In genomic region chr12:88722691-88723070, GRCm38 (mm10) we compare ENCODE assay signal across 8 mouse cellular contexts. TPM values are rescaled to one million over a fixed set of nuclear protein-coding genes. Genes with fewer than 3 reads are reported as not detected.
DNase-seq lines count a peak whose midpoint lies in the region; ATAC-seq and TF ChIP-seq lines count a peak whose summit lies in the region.

TSS of gene Nrxn3 (plus strand) at chr12:88722876.

- intact Hi-C loops in heart, adult 2 months (cut with DNase I) = no loop called here
- intact Hi-C loops in left cerebral cortex, postnatal 36 days (cut with DNase I) = no loop called here

- DNase-seq in heart, adult 2 months = no peak
- peak; percentile 81 for DNase-seq in forebrain, embryonic 11.5 days (ENCODE audit: low spot score)
- DNase-seq in left cerebral cortex, postnatal 36 days (ENCODE audit: low spot score in 2 of 2) = peak; percentile 82 to 84
- peak; percentile 58 for DNase-seq in neural tube, embryonic 10.5 days (ENCODE audit: extremely low spot score, low spot score)
- no peak for DNase-seq in urinary bladder, postnatal 4 days (ENCODE audit: low spot score in 2 of 2)
- DNase-seq in ovary, postnatal 14 days (ENCODE audit: low spot score) = no peak

- TF ChIP-seq EP300 in heart, adult 2 months (IDR thresholded peaks at IDR 0.05; ENCODE audit: insufficient read depth, low read depth, low read length) = no peak

- no peaks in the 10 kb centered on the region for H3K27me3 ChIP-seq in heart, embryonic 12.5 days (replicated peaks)
- H3K27me3 ChIP-seq in heart, adult 2 months (ENCODE audit: control insufficient read depth, insufficient read depth, low read length) = no peaks in the 10 kb centered on the region
- H3K27me3 ChIP-seq in forebrain, embryonic 11.5 days (ENCODE audit: control insufficient read depth, insufficient read depth, low read length) = no peaks in the 10 kb centered on the region
- H3K27me3 ChIP-seq in intestine, embryonic 16.5 days (replicated peaks; ENCODE audit: control insufficient read depth, insufficient read depth, low read length) = no peaks in the 10 kb centered on the region

- no peak within 1 kb of the TSS for H3K9ac ChIP-seq in heart, embryonic 12.5 days
- H3K9ac ChIP-seq in heart, adult 2 months (ENCODE audit: low read depth, low read length) = no peak within 1 kb of the TSS
- H3K9ac ChIP-seq in forebrain, embryonic 11.5 days (ENCODE audit: low read length) = peak within 1 kb of the TSS; percentile 44
- H3K9ac ChIP-seq in intestine, embryonic 16.5 days (ENCODE audit: low read depth, low read length) = no peak within 1 kb of the TSS

- H3K79me2 ChIP-seq in heart, adult 2 months (replicated peaks; ENCODE audit: control insufficient read depth, insufficient read depth, low read length) = no peaks in the 10 kb centered on the region

- TF ChIP-seq POLR2A in heart, adult 2 months (IDR thresholded peaks at IDR 0.05; ENCODE audit: insufficient read depth, low read depth, low read length) = no peak

- WGBS in heart, embryonic 12.5 days = 4% methylated on average over 9 of the region's 9 CpGs
- WGBS in heart, adult 2 months = 0% methylated on average over 9 of the region's 9 CpGs
- WGBS in forebrain, embryonic 11.5 days = 0% methylated on average over 9 of the region's 9 CpGs
- WGBS in intestine, embryonic 16.5 days = under 1% methylated on average over 9 of the region's 9 CpGs

- H3K4me3 ChIP-seq in heart, embryonic 12.5 days = peak within 1 kb of the TSS; percentile 33
- H3K4me3 ChIP-seq in heart, adult 2 months = no peak within 1 kb of the TSS
- H3K4me3 ChIP-seq in forebrain, embryonic 11.5 days (ENCODE audit: low read depth, low read length) = peak within 1 kb of the TSS; percentile 30
- H3K4me3 ChIP-seq in intestine, embryonic 16.5 days (ENCODE audit: low read length) = peak within 1 kb of the TSS; percentile 25

- H3K9me3 ChIP-seq in heart, embryonic 12.5 days (replicated peaks) = no peaks in the 10 kb centered on the region
- no peaks in the 10 kb centered on the region for H3K9me3 ChIP-seq in forebrain, embryonic 11.5 days (ENCODE audit: control insufficient read depth, low read length)
- no peaks in the 10 kb centered on the region for H3K9me3 ChIP-seq in intestine, embryonic 16.5 days (ENCODE audit: control insufficient read depth, low read length)

- TF ChIP-seq CTCF in heart, adult 2 months (IDR thresholded peaks at IDR 0.05) = no peak

- peak; percentile 84 for ATAC-seq in heart, embryonic 12.5 days (ENCODE audit: insufficient number of reproducible peaks, low FRiP score)
- peak; percentile 98 for ATAC-seq in forebrain, embryonic 11.5 days (replicated peaks; ENCODE audit: low FRiP score)
- peak; percentile 87 for ATAC-seq in intestine, embryonic 16.5 days

- peak within 1 kb of the TSS; percentile 60 for H3K4me2 ChIP-seq in heart, embryonic 12.5 days
- peak within 1 kb of the TSS; percentile 52 for H3K4me2 ChIP-seq in forebrain, embryonic 11.5 days (ENCODE audit: low read depth, low read length, severe bottlenecking)
- peak within 1 kb of the TSS; percentile 43 for H3K4me2 ChIP-seq in intestine, embryonic 16.5 days (ENCODE audit: low read depth, low read length)

- no peak within 1 kb of the TSS for H3K27ac ChIP-seq in heart, embryonic 12.5 days (ENCODE audit: poor library complexity, severe bottlenecking)
- no peak within 1 kb of the TSS for H3K27ac ChIP-seq in heart, adult 2 months
- H3K27ac ChIP-seq in forebrain, embryonic 11.5 days (ENCODE audit: low read depth, low read length) = no peak within 1 kb of the TSS
- H3K27ac ChIP-seq in intestine, embryonic 16.5 days (ENCODE audit: low read length) = no peak within 1 kb of the TSS

- H3K4me1 ChIP-seq in heart, embryonic 12.5 days (replicated peaks) = 0 out of 2 replicates have a peak, but pooled peaks cover 10% of the 10 kb centered on the region
- H3K4me1 ChIP-seq in heart, adult 2 months (ENCODE audit: control insufficient read depth, insufficient read depth, low read length) = no peaks in the 10 kb centered on the region
- H3K4me1 ChIP-seq in forebrain, embryonic 11.5 days (replicated peaks; ENCODE audit: control insufficient read depth, insufficient read depth, low read length) = no peaks in the 10 kb centered on the region; the same call in 1 of the 2 replicates
- H3K4me1 ChIP-seq in intestine, embryonic 16.5 days (ENCODE audit: control insufficient read depth, insufficient read depth, low read length) = no peaks in the 10 kb centered on the region

- no peaks in the 10 kb centered on the region for H3K36me3 ChIP-seq in heart, embryonic 12.5 days
- no peaks in the 10 kb centered on the region for H3K36me3 ChIP-seq in heart, adult 2 months (ENCODE audit: control insufficient read depth, insufficient read depth, low read length)
- no peaks in the 10 kb centered on the region for H3K36me3 ChIP-seq in forebrain, embryonic 11.5 days (ENCODE audit: control insufficient read depth, insufficient read depth, low read length)
- no peaks in the 10 kb centered on the region for H3K36me3 ChIP-seq in intestine, embryonic 16.5 days (ENCODE audit: control insufficient read depth, insufficient read depth, low read length)

RNA-seq across cellular contexts. Expression of gene Nrxn3, which starts in this region (rescaled TPM):
- polyA plus RNA-seq in heart, embryonic 12.5 days (2016; fragmentation: Nextera tagmentation; extraction: Ambion mirVana) = 2.0 and 2.2 TPM in 2 replicates
- total RNA-seq in heart, adult 2 months (2021) = under 1 TPM; 0.18 to 0.31 TPM
- polyA plus RNA-seq in heart, adult 2 months (2012; rRNA removed) = 0.20 TPM in 1 of 2 replicates, not detected in the other
- polyA plus RNA-seq in forebrain, embryonic 11.5 days (2014; fragmentation: Nextera tagmentation; extraction: Ambion mirVana) = 34.3 and 38.4 TPM in 2 replicates
- 1.4 and 1.5 TPM in 2 replicates for polyA plus RNA-seq in intestine, embryonic 16.5 days (2015; fragmentation: Nextera tagmentation; extraction: Ambion mirVana)
- 100 to 1,000 TPM; 214 to 265 TPM for total RNA-seq in left cerebral cortex, postnatal 36 days (2021)

Comparison
In these comparisons a context has a peak if more than half of its experiments do, and no peak if none do; other contexts are left out.
1. RNA of gene Nrxn3 (total RNA-seq): 214 to 265 TPM in left cerebral cortex, postnatal 36 days; 0.18 to 0.31 TPM in heart, adult 2 months; every median in the first group is over 100 times any median in the second.
2. RNA of gene Nrxn3 (polyA plus RNA-seq): 34.3 to 38.4 TPM in forebrain, embryonic 11.5 days; 2.0 to 2.2 TPM in heart, embryonic 12.5 days, 1.4 to 1.5 TPM in intestine, embryonic 16.5 days and 0.20 TPM in heart, adult 2 months; every median in the first group is over 10 times any median in the second.
3. DNase-seq: peak in forebrain, embryonic 11.5 days (single experiment), left cerebral cortex, postnatal 36 days (2 of 2) and neural tube, embryonic 10.5 days (single experiment); none in heart, adult 2 months (0 of 2), urinary bladder, postnatal 4 days (0 of 2) and ovary, postnatal 14 days (single experiment).
4. Peak in every context shown above with its lines, with median percentiles within 50 percentile points of each other: ATAC-seq and H3K4me2 ChIP-seq.